Mouse (Mus musculus) lung, adult 2 months (tissue): ENCODE data around the gene Ndufc2.

Experiments
- CTCF ChIP-seq: fragments of 200-500 bp; IDR thresholded peaks from 2 replicates; pipeline ENCODE4 v1.5.1; 2011; ENCODE audit warnings: mild to moderate bottlenecking, low read length, control low read depth; ENCODE audit not compliant: insufficient read depth
- POLR2A ChIP-seq: fragments of 200-500 bp; IDR thresholded peaks from 2 replicates; pipeline ENCODE4 v1.6.1; 2011; ENCODE audit warnings: low read depth, mild to moderate bottlenecking, control low read depth, low read length, borderline replicate concordance; ENCODE audit errors: extremely low read depth

DNA sequence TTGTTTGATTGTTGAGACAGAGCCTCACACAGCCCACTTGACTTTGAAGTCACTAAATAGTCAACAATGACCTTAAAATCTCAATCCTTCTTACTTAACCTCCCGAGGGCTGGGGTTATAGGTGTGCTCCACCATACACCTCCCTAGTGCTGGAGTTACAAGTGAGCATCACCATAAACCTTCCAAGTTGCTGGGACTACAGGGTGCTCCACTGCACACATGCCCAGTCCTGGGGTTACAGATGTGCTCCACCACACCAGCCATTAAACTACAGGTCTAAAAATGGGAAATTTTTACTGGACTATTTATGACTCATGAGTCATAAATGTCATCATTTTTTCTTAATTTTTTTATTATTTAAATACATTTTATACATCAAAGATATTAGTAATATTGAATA lies 33.9 kb upstream of the Ndufc2 start:
- TF ChIP-seq CTCF: no peak
- no peak for TF ChIP-seq POLR2A
